Mouse (Mus musculus) monocyte, adult 59 days (primary cell): ENCODE measurements around the gene Vmn1r203. TPM values are rescaled to one million over a fixed set of nuclear protein-coding genes. Genes with fewer than 3 reads are reported as not detected.

ENCODE experiments used
- total RNA-seq, 2 experiments: library from RNA; stranded (reverse); gene quantifications; one replicate each; pipeline ENCODE4 v1.2.4; 2023

Vmn1r203 gene
- not detected for total RNA-seq

DNA sequence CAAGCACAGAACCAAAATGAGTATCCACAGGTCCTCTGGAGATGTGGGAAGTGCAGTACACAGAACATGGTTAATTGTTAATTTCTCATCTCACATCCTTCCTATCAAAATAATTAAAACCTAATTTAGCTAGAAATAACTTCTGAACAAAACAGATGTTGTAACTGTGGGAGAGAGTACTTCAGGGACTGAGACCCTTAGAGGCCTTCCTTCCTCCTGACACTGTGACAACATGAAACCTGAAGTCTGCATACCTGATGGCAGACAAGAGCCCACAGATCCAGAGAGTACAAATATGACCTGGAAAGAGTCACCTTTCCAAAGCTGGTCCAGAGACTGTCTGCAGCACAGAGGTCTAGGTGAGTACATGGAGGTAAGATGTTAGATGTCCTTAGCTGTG lies at the start of gene Vmn1r203:
TSS of gene Vmn1r203 (plus strand) at position 301 of the 400 bp plus-strand sequence.

DNA sequence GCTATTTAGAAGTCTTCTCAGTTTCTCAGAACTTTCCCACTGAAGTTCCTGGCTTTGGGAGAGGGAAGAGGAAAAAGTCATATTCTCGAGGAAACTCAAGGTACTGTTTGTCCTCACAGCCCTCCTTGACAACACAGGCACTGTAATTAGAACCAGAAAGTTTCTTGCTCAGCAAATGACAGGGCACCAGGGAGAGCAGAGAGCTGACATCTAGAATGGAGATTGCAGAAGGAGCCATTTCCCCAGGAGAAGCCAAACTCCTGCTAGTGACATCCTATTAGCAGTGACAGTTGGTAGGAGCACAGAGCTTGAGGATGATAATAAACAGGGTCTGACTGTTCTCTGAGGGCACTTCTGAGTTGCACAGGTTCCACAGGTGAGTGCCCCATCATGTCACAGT lies 46.3 kb upstream of the Vmn1r203 start, which contains the start of gene Vmn1r201:
TSS of gene Vmn1r201 (plus strand) at position 301 of the 400 bp plus-strand sequence.

DNA sequence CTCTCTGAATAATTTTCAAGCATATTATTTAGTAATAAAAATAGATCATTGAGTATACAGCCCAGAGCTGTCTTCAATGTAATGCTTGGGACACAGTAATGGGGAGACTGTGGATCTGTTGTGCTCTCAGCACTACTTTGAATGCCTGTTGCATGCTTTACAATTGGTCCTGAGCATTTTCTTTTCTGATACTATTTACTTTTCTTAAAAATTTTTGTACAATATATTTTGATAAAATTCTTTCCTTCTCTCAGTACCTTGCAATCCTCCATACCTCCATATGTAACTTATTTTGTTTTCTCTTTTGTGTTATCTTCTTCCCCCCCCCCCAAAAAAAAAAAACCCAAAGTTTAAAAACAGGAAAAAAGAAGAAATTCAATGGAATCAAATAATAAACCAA lies 12.6 kb upstream of the Vmn1r203 start, which contains the start of gene Vmn1r202:
TSS of gene Vmn1r202 (minus strand) at position 101 of the 400 bp plus-strand sequence.

DNA sequence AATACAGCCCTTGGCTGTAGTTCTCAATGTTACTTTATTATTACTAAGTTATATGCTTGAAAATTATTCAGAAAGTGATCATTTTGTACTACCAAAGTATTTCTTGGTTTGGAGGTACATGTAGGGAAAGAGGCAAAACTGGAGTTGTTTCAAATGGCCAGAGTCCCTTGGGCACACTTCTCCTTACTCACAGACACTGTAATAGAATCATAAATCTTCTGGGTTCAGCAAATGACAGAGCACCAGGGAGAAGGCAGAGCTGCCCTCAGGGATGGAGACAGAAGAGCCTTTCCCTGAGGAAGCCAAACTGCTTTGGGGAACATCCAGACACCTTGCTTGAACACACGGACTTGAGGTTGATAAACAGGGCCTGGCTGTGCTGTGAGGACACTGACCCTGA lies 35.0 kb downstream of the Vmn1r203 start, which contains the start of gene Vmn1r204:
TSS of gene Vmn1r204 (plus strand) at position 301 of the 400 bp plus-strand sequence.

Other genes with a start within 250 kb of the Vmn1r203 start
- gene Vmn1r195, start 247.6 kb upstream of the Vmn1r203 start, total RNA-seq = not detected
- gene Vmn1r196, start 228.2 kb upstream of the Vmn1r203 start, total RNA-seq = not detected
- not detected for gene Vmn1r197, start 193.5 kb upstream of the Vmn1r203 start, total RNA-seq
- not detected for gene Vmn1r198, start 167.8 kb upstream of the Vmn1r203 start, total RNA-seq
- not detected for gene Vmn1r199, start 138.3 kb upstream of the Vmn1r203 start, total RNA-seq
- gene Vmn1r200, start 127.7 kb upstream of the Vmn1r203 start, total RNA-seq = not detected
- gene Vmn1r201, start 46.2 kb upstream of the Vmn1r203 start, total RNA-seq = not detected
- gene Vmn1r202, start 12.7 kb upstream of the Vmn1r203 start, total RNA-seq = not detected
- not detected for gene Vmn1r204, start 35.1 kb downstream of the Vmn1r203 start, total RNA-seq
- not detected for gene Vmn1r205, start 74.9 kb downstream of the Vmn1r203 start, total RNA-seq
- gene Vmn1r206, start 106.1 kb downstream of the Vmn1r203 start, total RNA-seq = not detected
- gene Vmn1r207-ps, start 211.5 kb downstream of the Vmn1r203 start, total RNA-seq = under 1 TPM in 1 of 2 experiments, not detected in 1; 0.12 TPM